ENCODE assay signal across 8 mouse cellular contexts in genomic region chr2:91963443-91963932, GRCm38 (mm10). TPM values are rescaled to one million over a fixed set of nuclear protein-coding genes. Genes with fewer than 3 reads are reported as not detected.
A peak's percentile ranks its signal among the peaks of the same experiment; 100 is the strongest.
DNase-seq lines count a peak whose midpoint lies in the region; ATAC-seq and TF ChIP-seq lines count a peak whose summit lies in the region.

No protein-coding gene starts in this region.

- peaks cover 5% of the 10 kb centered on the region for H3K27me3 ChIP-seq in embryonic facial prominence, embryonic 13.5 days
- no peaks in the 10 kb centered on the region for H3K27me3 ChIP-seq in heart, adult 2 months (ENCODE audit: control insufficient read depth, insufficient read depth, low read length)
- peaks cover 4% of the 10 kb centered on the region; the same call in 1 of the 2 replicates for H3K27me3 ChIP-seq in limb, embryonic 12.5 days
- H3K27me3 ChIP-seq in midbrain, embryonic 14.5 days (ENCODE audit: control insufficient read depth, insufficient read depth, low read length) = no peaks in the 10 kb centered on the region

- peak overlapping the region; percentile 91 for H3K4me2 ChIP-seq in embryonic facial prominence, embryonic 13.5 days
- H3K4me2 ChIP-seq in limb, embryonic 12.5 days = peak overlapping the region; percentile 92
- peak overlapping the region; percentile 90 for H3K4me2 ChIP-seq in midbrain, embryonic 14.5 days (ENCODE audit: low read length)

- peaks cover 51% of the 10 kb centered on the region for H3K4me1 ChIP-seq in embryonic facial prominence, embryonic 13.5 days
- H3K4me1 ChIP-seq in heart, adult 2 months (ENCODE audit: control insufficient read depth, insufficient read depth, low read length) = peaks cover 28% of the 10 kb centered on the region
- H3K4me1 ChIP-seq in limb, embryonic 12.5 days (replicated peaks) = peaks cover 38% of the 10 kb centered on the region
- peaks cover 17% of the 10 kb centered on the region for H3K4me1 ChIP-seq in midbrain, embryonic 14.5 days (ENCODE audit: control insufficient read depth, insufficient read depth, low read length)

- peak; percentile 90 for DNase-seq in 416B (ENCODE audit: low read depth)
- peak; percentile 96 to 98 for DNase-seq in adrenal gland, postnatal 4 days (ENCODE audit: low spot score in 2 of 2)
- DNase-seq in heart, adult 2 months = peak; percentile 98 to 99
- peak; percentile 94 to 96 for DNase-seq in kidney, adult 8-10 months
- DNase-seq in midbrain, embryonic 14.5 days = peak; percentile 95
- peak; percentile 89 for DNase-seq in spleen, adult 12 weeks (ENCODE audit: low spot score)

- H3K9ac ChIP-seq in embryonic facial prominence, embryonic 13.5 days = peak overlapping the region; percentile 90
- H3K9ac ChIP-seq in heart, adult 2 months (ENCODE audit: low read depth, low read length) = peak overlapping the region; percentile 95
- H3K9ac ChIP-seq in limb, embryonic 12.5 days (replicated peaks) = peak overlapping the region; percentile 89
- H3K9ac ChIP-seq in midbrain, embryonic 14.5 days (replicated peaks; ENCODE audit: low read length) = peak overlapping the region; percentile 82

- H3K4me3 ChIP-seq in embryonic facial prominence, embryonic 13.5 days = peak overlapping the region; percentile 88
- peak overlapping the region; percentile 70 for H3K4me3 ChIP-seq in heart, adult 2 months
- peak overlapping the region; percentile 88 for H3K4me3 ChIP-seq in limb, embryonic 12.5 days (replicated peaks)
- H3K4me3 ChIP-seq in midbrain, embryonic 14.5 days (replicated peaks; ENCODE audit: low read depth, low read length) = peak overlapping the region; percentile 78

- peak; percentile 68 for TF ChIP-seq EP300 in heart, adult 2 months (IDR thresholded peaks at IDR 0.05; ENCODE audit: insufficient read depth, low read depth, low read length)

- WGBS in embryonic facial prominence, embryonic 13.5 days = under 1% methylated on average over 54 of the region's 57 CpGs
- 1% methylated on average over 57 of the region's 57 CpGs for WGBS in heart, adult 2 months
- WGBS in limb, embryonic 12.5 days = 2% methylated on average over 30 of the region's 57 CpGs
- 1% methylated on average over 56 of the region's 57 CpGs for WGBS in midbrain, embryonic 14.5 days

- intact Hi-C loops in heart, adult 2 months (cut with DNase I) = loop anchor here (1.0 to 2.0 kb wide), 2 partner anchors 19 to 21 kb away; no protein-coding TSS in a partner anchor

- peak overlapping the region; percentile 81 for H3K27ac ChIP-seq in embryonic facial prominence, embryonic 13.5 days
- H3K27ac ChIP-seq in heart, adult 2 months = peak overlapping the region; percentile 97
- H3K27ac ChIP-seq in limb, embryonic 12.5 days = peak overlapping the region; percentile 76
- peak overlapping the region; percentile 77 for H3K27ac ChIP-seq in midbrain, embryonic 14.5 days (replicated peaks; ENCODE audit: low read depth, low read length)

- peak; percentile 98 for TF ChIP-seq CTCF in heart, adult 2 months (IDR thresholded peaks at IDR 0.05)

- peaks cover 13% of the 10 kb centered on the region for H3K79me2 ChIP-seq in heart, adult 2 months (replicated peaks; ENCODE audit: control insufficient read depth, insufficient read depth, low read length)

- peak; percentile 29; the same call in 1 of the 2 replicates for TF ChIP-seq POLR2A in heart, adult 2 months (IDR thresholded peaks at IDR 0.05; ENCODE audit: insufficient read depth, low read depth, low read length)

- H3K9me3 ChIP-seq in embryonic facial prominence, embryonic 13.5 days = no peaks in the 10 kb centered on the region
- H3K9me3 ChIP-seq in limb, embryonic 12.5 days = no peaks in the 10 kb centered on the region
- no peaks in the 10 kb centered on the region for H3K9me3 ChIP-seq in midbrain, embryonic 14.5 days (ENCODE audit: control insufficient read depth, low read length)

- ATAC-seq in embryonic facial prominence, embryonic 13.5 days (ENCODE audit: insufficient number of reproducible peaks, insufficient read depth, low FRiP score, low TSS enrichment, low read depth) = peak; percentile 90
- peak; percentile 93 for ATAC-seq in limb, embryonic 12.5 days (ENCODE audit: insufficient number of reproducible peaks, insufficient read depth, low FRiP score, low TSS enrichment, low read depth)
- peak; percentile 95 for ATAC-seq in midbrain, embryonic 14.5 days (ENCODE audit: low FRiP score, low TSS enrichment)

- no peaks in the 10 kb centered on the region for H3K36me3 ChIP-seq in embryonic facial prominence, embryonic 13.5 days
- H3K36me3 ChIP-seq in heart, adult 2 months (ENCODE audit: control insufficient read depth, insufficient read depth, low read length) = no peaks in the 10 kb centered on the region
- H3K36me3 ChIP-seq in limb, embryonic 12.5 days = no peaks in the 10 kb centered on the region
- H3K36me3 ChIP-seq in midbrain, embryonic 14.5 days (ENCODE audit: control insufficient read depth, insufficient read depth, low read length) = no peaks in the 10 kb centered on the region

RNA-seq across cellular contexts. Expression of gene Dgkz, which starts 12.2 kb away (rescaled TPM):
- total RNA-seq in adrenal gland, postnatal 4 days (2021) = 10 to 100 TPM; 91.3 to 98.4 TPM
- polyA plus RNA-seq in embryonic facial prominence, embryonic 13.5 days (2015; fragmentation: Nextera tagmentation; extraction: Ambion mirVana) = 34.2 and 41.9 TPM in 2 replicates
- total RNA-seq in heart, adult 2 months (2021) = 10 to 100 TPM; 35.5 to 37.5 TPM
- 102 and 118 TPM in 2 replicates for polyA plus RNA-seq in heart, adult 2 months (2012; rRNA removed)
- 33.7 and 39.9 TPM in 2 replicates for polyA plus RNA-seq in limb, embryonic 12.5 days (2016; fragmentation: Nextera tagmentation; extraction: Ambion mirVana)
- polyA plus RNA-seq in midbrain, embryonic 14.5 days (2014; fragmentation: Nextera tagmentation; extraction: Ambion mirVana) = 27.5 and 32.0 TPM in 2 replicates

RNA-seq across cellular contexts. Expression of gene Gm9821, which starts 18.0 kb away (rescaled TPM):
- not detected for total RNA-seq in adrenal gland, postnatal 4 days (2021)
- 0.39 and 0.61 TPM in 2 replicates for polyA plus RNA-seq in embryonic facial prominence, embryonic 13.5 days (2015; fragmentation: Nextera tagmentation; extraction: Ambion mirVana)
- total RNA-seq in heart, adult 2 months (2021) = not detected
- polyA plus RNA-seq in heart, adult 2 months (2012; rRNA removed) = not detected in 2 replicates
- 0.28 and 0.59 TPM in 2 replicates for polyA plus RNA-seq in limb, embryonic 12.5 days (2016; fragmentation: Nextera tagmentation; extraction: Ambion mirVana)
- 0.14 and 0.26 TPM in 2 replicates for polyA plus RNA-seq in midbrain, embryonic 14.5 days (2014; fragmentation: Nextera tagmentation; extraction: Ambion mirVana)

RNA-seq across cellular contexts. Expression of gene Mdk, which starts 31.4 kb away (rescaled TPM):
- total RNA-seq in adrenal gland, postnatal 4 days (2021) = 100 to 1,000 TPM in 1 of 2 experiments, 10 to 100 TPM in 1; 79.3 to 138 TPM
- polyA plus RNA-seq in embryonic facial prominence, embryonic 13.5 days (2015; fragmentation: Nextera tagmentation; extraction: Ambion mirVana) = 1,381 and 1,602 TPM in 2 replicates
- 1 to 10 TPM; 2.5 to 2.8 TPM for total RNA-seq in heart, adult 2 months (2021)
- 4.1 and 5.4 TPM in 2 replicates for polyA plus RNA-seq in heart, adult 2 months (2012; rRNA removed)
- 2,281 and 2,291 TPM in 2 replicates for polyA plus RNA-seq in limb, embryonic 12.5 days (2016; fragmentation: Nextera tagmentation; extraction: Ambion mirVana)
- 131 and 196 TPM in 2 replicates for polyA plus RNA-seq in midbrain, embryonic 14.5 days (2014; fragmentation: Nextera tagmentation; extraction: Ambion mirVana)

RNA-seq across cellular contexts. Expression of gene Chrm4, which starts 36.4 kb away (rescaled TPM):
- under 1 TPM; 0.34 to 0.42 TPM for total RNA-seq in adrenal gland, postnatal 4 days (2021)
- 0.18 and 0.32 TPM in 2 replicates for polyA plus RNA-seq in embryonic facial prominence, embryonic 13.5 days (2015; fragmentation: Nextera tagmentation; extraction: Ambion mirVana)
- not detected for total RNA-seq in heart, adult 2 months (2021)
- polyA plus RNA-seq in heart, adult 2 months (2012; rRNA removed) = 0.14 and 0.29 TPM in 2 replicates
- polyA plus RNA-seq in limb, embryonic 12.5 days (2016; fragmentation: Nextera tagmentation; extraction: Ambion mirVana) = 0.33 and 0.65 TPM in 2 replicates
- polyA plus RNA-seq in midbrain, embryonic 14.5 days (2014; fragmentation: Nextera tagmentation; extraction: Ambion mirVana) = 0.34 and 0.65 TPM in 2 replicates

Comparison
In these comparisons a context has a peak if more than half of its experiments do, and no peak if none do; other contexts are left out.
1. Peak in every context shown above with its lines: DNase-seq, ATAC-seq, H3K4me3 ChIP-seq and H3K27ac ChIP-seq.
2. RNA of gene Mdk, which starts 31.4 kb away (polyA plus RNA-seq): 2,281 to 2,291 TPM in limb, embryonic 12.5 days, 1,381 to 1,602 TPM in embryonic facial prominence, embryonic 13.5 days and 131 to 196 TPM in midbrain, embryonic 14.5 days; 4.1 to 5.4 TPM in heart, adult 2 months; every median in the first group is over 10 times any median in the second.